Mouse (Mus musculus) gastrocnemius, adult 18-20 months (tissue): ENCODE measurements around the gene Pjvk. TPM values are rescaled to one million over a fixed set of nuclear protein-coding genes. Genes with fewer than 3 reads are reported as not detected.

ENCODE experiments used
- total RNA-seq, 2 experiments: library from RNA; stranded (reverse); gene quantifications; 2 replicates each; pipeline ENCODE4 v1.2.3; 2021

Pjvk gene
- total RNA-seq, 2 experiments from 2014 or later = not detected

Other genes with a start within 250 kb of the Pjvk start
- gene Osbpl6, start 242.0 kb upstream of the Pjvk start, total RNA-seq = 10 to 100 TPM; 39.9 to 53.7 TPM
- 1 to 10 TPM; 3.0 TPM for gene Prkra, start 461 bp upstream of the Pjvk start, total RNA-seq
- gene Fkbp7, start 24.6 kb downstream of the Pjvk start, total RNA-seq = 1 to 10 TPM; 4.7 to 6.7 TPM
- gene Plekha3, start 26.8 kb downstream of the Pjvk start, total RNA-seq = 10 to 100 TPM; 10.7 TPM